Mouse (Mus musculus) C2C12 (cell line): ENCODE results near the gene Lztr1.

Experiments used
- CTCF ChIP-seq: IDR thresholded peaks from one replicate; pipeline ENCODE4 v1.5.1; 2011; ENCODE audit not compliant: control insufficient read depth, insufficient read depth, insufficient read length
- MAX ChIP-seq: IDR thresholded peaks from one replicate; pipeline ENCODE4 v1.6.1; 2011; ENCODE audit warnings: mild to moderate bottlenecking, control low read depth

GRCm38 (mm10) chr16:17461596-17461995 is 46.9 kb upstream of the Lztr1 start:
- no peak for TF ChIP-seq CTCF
- TF ChIP-seq MAX: no peak
